Mouse (Mus musculus) olfactory bulb, adult 2 months (tissue): ENCODE data around the gene Agl.

Experiments used
- CTCF ChIP-seq: fragments of 200-500 bp; IDR thresholded peaks from 2 replicates; pipeline ENCODE4 v1.5.1; 2012; ENCODE audit warnings: low read depth, mild to moderate bottlenecking, low read length, moderate library complexity; ENCODE audit not compliant: insufficient read depth
- POLR2A ChIP-seq: fragments of 200-500 bp; IDR thresholded peaks from 2 replicates; pipeline ENCODE4 v1.6.1; 2012; ENCODE audit warnings: mild to moderate bottlenecking, low read depth, low read length, moderate library complexity; ENCODE audit not compliant: insufficient read depth

DNA sequence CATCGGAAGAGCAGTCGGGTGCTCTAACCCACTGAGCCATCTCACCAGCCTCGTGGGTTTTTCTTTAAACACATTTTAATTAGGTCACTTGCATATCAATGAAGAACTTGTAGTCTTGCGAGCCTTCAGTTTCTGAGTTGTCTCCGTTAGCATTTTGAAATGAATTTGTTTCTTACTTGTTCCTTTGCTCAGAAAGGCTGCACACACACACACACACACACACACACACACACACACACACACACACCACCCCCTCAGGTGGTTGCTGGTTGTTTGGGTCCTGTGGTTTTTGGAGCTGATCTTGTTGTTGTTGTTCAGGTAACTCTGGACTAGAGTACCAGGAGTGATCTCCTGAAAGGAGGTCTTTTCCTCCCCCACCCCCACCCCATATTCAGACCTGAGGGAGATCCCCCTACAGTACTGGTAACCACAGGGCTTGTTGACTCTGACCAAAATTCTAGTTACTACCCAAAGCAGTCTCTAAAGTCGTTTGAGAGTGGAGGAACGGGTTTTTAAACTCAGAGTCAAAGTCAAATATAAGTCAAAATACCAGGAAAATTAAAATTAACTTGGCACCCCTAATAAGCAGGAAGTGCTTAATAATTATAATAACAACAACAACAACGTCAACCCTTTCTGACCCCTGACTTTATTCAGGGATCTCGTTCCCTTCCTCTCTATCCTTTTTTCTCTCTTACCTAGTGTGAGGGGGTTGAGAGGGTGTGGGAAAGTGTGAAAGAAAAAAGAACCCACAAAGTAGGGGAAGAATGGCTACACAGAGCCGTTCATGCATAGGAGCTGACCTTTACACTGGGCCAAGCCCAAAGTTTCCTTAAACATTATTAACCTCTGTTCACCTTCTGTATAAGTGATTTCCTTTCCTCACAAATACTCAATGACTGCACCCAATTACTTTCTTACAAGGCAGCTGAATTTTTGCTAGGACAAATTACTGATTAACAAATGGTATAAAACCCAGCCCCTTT is 84.2 kb downstream of the Agl start:
- TF ChIP-seq CTCF, result no peak
- TF ChIP-seq POLR2A, result no peak
